Mouse (Mus musculus): ENCODE results near the gene Nyx.
A peak's percentile ranks its signal among the peaks of the same experiment; 100 is the strongest.
"Not testable (repeated sequence)": the region's sequence is repeated elsewhere in the genome, so short reads cannot be mapped to it uniquely, and the experiment has no call there.

The Nyx gene

DNA sequence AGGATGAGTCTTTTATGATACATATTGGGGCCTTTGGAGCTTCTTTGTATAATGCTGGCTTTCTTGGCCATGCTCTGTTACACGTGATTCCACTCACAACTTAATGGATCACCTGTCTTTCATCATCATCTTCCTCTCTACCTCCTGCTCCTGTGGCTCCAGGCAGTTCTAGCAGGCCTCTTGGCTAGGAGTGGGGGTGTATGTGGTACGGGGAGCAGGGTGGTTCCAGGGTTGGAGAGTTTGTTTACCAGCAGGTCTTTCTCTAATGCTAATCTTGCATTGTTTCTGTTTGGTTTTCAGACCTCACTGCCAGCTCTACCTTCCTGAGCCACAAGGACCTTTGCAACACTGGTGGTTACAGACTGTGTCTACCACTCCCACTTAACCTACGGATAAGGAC, at the start of gene Nyx:
TSS of gene Nyx (plus strand) at position 301 of the 400 bp plus-strand sequence.
- Histone ChIP-seq H3K27me3 (ENCODE audit: control insufficient read depth, insufficient read depth, low read length, poor library complexity, severe bottlenecking) (no peaks in the 10 kb centered on the region), H3K36me3 (ENCODE audit: control insufficient read depth, insufficient read depth, low read length, poor library complexity, severe bottlenecking) (no peaks in the 10 kb centered on the region)
- no peak for DNase-seq (ENCODE audit: low read depth, low spot score)

DNA sequence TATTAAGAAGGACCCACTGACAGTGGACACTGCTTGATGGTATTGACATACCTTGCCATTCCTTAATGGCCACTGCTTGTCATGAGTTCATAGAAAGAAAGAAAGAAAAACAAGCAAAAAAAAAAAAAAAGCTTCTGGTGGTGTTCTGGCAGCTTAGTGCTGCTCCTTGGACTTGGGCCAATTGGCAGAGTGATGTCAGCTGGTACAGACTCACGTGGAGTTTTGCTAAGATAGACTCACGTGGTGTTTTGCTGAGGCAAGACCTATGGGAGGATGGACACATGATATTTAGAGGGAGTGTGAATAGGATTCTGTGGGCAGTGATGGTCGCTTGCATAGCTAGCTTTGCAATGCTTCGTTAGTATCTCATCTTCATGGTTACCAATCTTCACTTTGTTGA, 43.9 kb upstream of the Nyx start:
- H3K36me3 ChIP-seq (ENCODE audit: control insufficient read depth, insufficient read depth, low read length, poor library complexity, severe bottlenecking) = no peaks in the 10 kb centered on the region
- peak; percentile 1 for DNase-seq (ENCODE audit: low read depth, low spot score)
- H3K27me3 ChIP-seq (ENCODE audit: control insufficient read depth, insufficient read depth, low read length, poor library complexity, severe bottlenecking) = no peaks in the 10 kb centered on the region

DNA sequence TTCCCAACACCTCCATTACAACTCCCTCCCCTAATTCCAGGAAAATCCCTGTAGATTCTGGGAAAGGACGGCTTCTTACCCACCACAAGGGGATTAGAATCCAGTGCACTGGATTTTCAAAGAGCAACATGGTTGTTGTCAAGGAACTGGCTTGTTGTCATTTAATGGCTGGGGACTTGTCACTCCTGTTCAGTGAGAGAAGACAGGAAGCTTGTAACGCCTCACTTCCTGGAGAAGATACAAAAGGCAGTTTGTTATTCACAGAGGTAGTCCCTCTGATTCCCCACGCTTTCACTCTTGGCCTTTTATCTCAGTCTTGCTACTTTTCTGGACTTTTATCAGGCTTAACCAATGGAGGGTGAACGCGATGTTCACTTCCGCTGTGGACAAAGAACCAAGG, 34.5 kb upstream of the Nyx start:
- no peak for DNase-seq (ENCODE audit: low read depth, low spot score)
- Histone ChIP-seq H3K36me3 (ENCODE audit: control insufficient read depth, insufficient read depth, low read length, poor library complexity, severe bottlenecking) (no peaks in the 10 kb centered on the region), H3K27me3 (ENCODE audit: control insufficient read depth, insufficient read depth, low read length, poor library complexity, severe bottlenecking) (no peaks in the 10 kb centered on the region)

DNA sequence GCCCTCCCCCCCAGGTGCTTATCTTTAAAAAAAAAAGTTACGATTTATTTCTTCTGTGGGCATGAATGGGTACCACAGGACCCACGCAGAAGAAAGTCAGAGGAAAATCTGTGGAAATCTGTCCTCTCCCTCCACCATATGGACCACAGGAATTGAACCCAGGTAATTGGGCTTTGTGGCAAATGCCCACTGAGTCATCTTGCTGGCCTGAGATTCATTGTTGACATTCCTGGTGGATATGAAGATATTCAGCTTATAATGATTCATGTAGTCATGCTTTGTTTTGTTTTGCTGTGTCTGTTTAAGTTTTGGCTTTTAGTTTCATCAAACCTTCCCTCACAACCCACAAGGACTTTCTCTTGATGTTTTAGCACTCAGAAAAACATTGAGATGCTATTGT, 29.9 kb upstream of the Nyx start:
- not testable (repeated sequence) for DNase-seq (ENCODE audit: low read depth, low spot score); H3K36me3 ChIP-seq (ENCODE audit: control insufficient read depth, insufficient read depth, low read length, poor library complexity, severe bottlenecking)

DNA sequence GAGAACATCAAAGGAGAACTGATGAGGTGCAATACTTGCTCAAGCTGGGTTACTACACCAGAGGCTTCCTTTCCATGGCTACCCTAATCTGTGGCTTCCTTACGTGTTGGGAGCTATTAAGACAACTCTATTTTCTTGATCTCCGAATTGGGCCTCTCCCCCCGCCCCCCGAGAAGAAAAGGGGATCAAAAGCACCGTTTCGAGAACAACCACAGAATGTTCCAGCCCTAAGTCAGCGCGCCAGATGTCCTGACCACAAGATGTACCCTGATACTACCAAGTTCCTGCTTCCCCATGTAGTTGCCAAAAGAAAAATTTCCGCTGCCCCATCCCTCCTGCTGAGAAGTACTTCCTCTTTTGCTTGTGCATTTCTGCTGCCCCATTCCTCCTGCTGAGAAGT, 9.4 kb upstream of the Nyx start:
- DNase-seq (ENCODE audit: low read depth, low spot score) = peak; percentile 15
- H3K27me3 ChIP-seq (ENCODE audit: control insufficient read depth, insufficient read depth, low read length, poor library complexity, severe bottlenecking); H3K36me3 ChIP-seq (ENCODE audit: control insufficient read depth, insufficient read depth, low read length, poor library complexity, severe bottlenecking): not testable (repeated sequence)

More for the DNA sequence above, 29.9 kb upstream of the Nyx start:
- H3K27me3 ChIP-seq (ENCODE audit: control insufficient read depth, insufficient read depth, low read length, poor library complexity, severe bottlenecking) = not testable (repeated sequence)

DNA sequence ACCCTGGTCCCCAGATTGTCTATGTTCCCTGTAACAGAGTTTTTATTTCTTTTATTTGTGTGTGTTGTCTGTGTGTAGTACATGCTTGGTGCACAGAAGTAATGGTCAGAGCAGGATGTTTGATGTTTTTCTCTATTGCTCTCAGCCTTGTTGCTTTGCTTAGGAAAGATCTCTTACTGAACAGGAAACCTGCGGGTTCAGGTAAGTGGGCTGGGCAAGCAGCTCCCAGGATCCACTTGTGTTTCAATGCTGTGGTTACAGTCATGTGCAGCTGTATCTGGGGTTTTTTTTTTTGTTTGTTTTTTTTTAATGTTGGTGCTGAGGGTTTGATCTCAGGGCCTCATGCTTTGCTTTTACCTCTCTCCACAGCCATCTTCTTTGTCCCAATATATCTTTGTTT, 7.1 kb upstream of the Nyx start:
- H3K36me3 ChIP-seq (ENCODE audit: control insufficient read depth, insufficient read depth, low read length, poor library complexity, severe bottlenecking) = no peaks in the 10 kb centered on the region
- no peak for DNase-seq (ENCODE audit: low read depth, low spot score)
- no peaks in the 10 kb centered on the region for H3K27me3 ChIP-seq (ENCODE audit: control insufficient read depth, insufficient read depth, low read length, poor library complexity, severe bottlenecking)

DNA sequence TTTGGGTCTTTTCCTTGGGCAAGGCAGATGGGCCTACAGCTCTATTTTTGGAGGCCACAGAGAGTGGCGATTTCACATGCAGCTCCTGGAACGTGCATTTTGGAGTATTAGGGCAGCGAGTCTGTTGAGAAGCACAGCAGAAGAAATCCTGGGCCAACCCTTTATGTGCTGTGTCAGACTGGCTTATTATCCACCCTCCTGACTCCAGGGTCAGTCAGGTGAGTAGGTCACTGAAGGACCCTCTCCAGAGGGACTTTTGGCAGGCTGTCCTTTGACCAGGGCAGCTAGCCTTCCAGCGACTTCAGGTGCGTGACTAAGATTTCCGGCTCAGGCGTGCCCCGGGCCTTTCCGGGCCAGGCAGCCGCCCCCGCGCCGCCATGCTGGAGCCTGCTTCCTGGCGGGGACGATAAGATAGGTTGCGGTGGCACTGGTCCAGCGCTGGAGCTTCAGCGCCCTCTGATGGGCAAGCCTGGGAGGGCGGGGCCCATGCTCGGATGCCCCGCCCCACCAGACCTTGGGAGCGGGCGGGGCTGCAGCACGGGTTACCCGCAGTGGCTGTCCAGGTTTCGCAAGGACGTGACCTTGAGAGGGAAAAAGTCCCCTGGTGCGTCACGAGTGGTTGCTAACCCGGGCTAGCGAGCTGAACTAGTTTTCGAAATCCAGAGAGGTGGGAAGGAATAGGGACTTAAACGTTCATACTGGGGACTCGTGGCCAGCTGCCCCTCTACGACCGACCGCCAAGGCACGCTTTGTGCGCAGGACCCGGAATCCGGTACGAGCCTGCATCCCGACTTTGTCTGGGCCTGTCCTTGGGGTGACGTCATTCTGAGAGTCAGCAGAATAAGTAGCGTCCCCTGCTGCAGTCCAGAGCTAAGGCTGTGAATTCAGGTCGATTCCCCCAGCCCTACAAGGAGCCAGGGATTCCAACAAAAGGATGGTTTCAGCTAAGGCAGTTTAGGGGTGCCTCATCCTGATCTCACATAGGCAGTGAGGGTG, 4.3 kb upstream of the Nyx start:
- peak; percentile 91 for DNase-seq (ENCODE audit: low read depth, low spot score)
- Histone ChIP-seq H3K36me3 (ENCODE audit: control insufficient read depth, insufficient read depth, low read length, poor library complexity, severe bottlenecking) (no peaks in the 10 kb centered on the region), H3K27me3 (ENCODE audit: control insufficient read depth, insufficient read depth, low read length, poor library complexity, severe bottlenecking) (no peaks in the 10 kb centered on the region)

DNA sequence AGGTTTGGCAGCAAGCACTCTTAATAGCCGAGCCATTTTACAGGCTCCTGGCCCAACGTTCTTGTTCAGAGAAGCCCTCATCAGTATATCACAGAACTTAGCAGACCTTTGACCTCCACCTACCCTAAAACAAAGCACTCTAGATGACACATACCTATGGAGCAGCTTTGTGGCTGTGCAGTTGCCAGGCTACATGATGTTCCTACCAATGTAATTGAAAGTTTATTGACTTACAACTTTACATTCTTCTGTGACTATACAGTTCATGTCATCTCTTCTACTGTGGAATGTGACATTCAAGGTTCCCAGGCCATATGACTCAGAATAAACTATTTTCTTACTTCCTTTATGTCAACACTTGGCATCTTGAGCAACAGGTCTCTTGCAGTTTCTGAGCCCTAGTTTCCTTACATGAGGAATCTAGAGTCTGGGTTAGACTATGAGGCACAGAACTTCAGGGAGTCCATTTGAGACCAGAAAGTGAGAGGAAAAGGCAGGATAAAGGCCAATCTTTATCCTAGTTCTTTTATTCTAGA, 2.9 kb upstream of the Nyx start:
- Histone ChIP-seq H3K27me3 (ENCODE audit: control insufficient read depth, insufficient read depth, low read length, poor library complexity, severe bottlenecking) (no peaks in the 10 kb centered on the region), H3K36me3 (ENCODE audit: control insufficient read depth, insufficient read depth, low read length, poor library complexity, severe bottlenecking) (no peaks in the 10 kb centered on the region)
- no peak for DNase-seq (ENCODE audit: low read depth, low spot score)

DNA sequence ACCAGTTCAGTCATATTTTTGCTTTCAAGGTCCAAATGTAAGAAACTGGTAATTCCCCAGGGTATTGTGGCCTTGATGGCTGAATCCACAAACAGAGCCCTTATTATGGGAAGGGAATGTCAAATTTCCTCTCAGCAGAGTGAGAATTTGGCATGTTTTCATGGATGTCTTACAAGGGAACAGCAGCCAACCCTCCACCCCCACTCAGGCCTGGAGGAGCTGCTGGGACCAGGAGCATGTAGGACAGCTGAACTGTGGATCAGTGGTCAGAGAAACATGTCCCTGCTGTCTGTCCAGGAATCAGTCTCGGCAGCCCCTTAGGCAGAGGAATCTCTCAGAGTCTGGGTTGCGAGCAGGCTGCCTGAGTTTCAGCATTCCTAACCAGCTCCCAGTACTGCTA, 771 bp downstream of the Nyx start:
- no peaks in the 10 kb centered on the region for H3K36me3 ChIP-seq (ENCODE audit: control insufficient read depth, insufficient read depth, low read length, poor library complexity, severe bottlenecking)
- no peaks in the 10 kb centered on the region for H3K27me3 ChIP-seq (ENCODE audit: control insufficient read depth, insufficient read depth, low read length, poor library complexity, severe bottlenecking)
- no peak for DNase-seq (ENCODE audit: low read depth, low spot score)

DNA sequence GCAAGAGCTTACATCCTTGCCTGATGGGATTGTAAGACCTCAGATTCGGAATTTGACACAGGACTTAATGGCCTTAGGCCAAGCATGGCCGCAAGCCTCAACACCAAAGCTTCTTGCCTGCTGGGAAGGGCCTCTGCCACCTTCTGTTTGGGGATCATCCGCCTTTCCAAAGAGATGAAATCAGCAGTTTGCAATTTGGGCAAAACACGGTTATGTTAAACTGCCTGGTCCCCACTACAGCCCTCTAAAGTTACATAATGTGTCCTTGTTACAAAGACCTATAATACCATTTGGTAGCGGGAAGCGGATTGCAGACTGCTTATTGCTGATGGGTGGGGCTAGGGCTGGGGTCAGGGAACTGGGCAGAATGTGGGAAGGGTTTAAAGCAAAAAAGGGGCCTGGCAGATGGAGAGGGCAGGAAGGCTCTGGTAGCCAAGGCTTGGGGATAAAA, 1.2 kb downstream of the Nyx start:
- no peak for DNase-seq (ENCODE audit: low read depth, low spot score)
- no peaks in the 10 kb centered on the region for H3K27me3 ChIP-seq (ENCODE audit: control insufficient read depth, insufficient read depth, low read length, poor library complexity, severe bottlenecking)
- H3K36me3 ChIP-seq (ENCODE audit: control insufficient read depth, insufficient read depth, low read length, poor library complexity, severe bottlenecking) = no peaks in the 10 kb centered on the region

DNA sequence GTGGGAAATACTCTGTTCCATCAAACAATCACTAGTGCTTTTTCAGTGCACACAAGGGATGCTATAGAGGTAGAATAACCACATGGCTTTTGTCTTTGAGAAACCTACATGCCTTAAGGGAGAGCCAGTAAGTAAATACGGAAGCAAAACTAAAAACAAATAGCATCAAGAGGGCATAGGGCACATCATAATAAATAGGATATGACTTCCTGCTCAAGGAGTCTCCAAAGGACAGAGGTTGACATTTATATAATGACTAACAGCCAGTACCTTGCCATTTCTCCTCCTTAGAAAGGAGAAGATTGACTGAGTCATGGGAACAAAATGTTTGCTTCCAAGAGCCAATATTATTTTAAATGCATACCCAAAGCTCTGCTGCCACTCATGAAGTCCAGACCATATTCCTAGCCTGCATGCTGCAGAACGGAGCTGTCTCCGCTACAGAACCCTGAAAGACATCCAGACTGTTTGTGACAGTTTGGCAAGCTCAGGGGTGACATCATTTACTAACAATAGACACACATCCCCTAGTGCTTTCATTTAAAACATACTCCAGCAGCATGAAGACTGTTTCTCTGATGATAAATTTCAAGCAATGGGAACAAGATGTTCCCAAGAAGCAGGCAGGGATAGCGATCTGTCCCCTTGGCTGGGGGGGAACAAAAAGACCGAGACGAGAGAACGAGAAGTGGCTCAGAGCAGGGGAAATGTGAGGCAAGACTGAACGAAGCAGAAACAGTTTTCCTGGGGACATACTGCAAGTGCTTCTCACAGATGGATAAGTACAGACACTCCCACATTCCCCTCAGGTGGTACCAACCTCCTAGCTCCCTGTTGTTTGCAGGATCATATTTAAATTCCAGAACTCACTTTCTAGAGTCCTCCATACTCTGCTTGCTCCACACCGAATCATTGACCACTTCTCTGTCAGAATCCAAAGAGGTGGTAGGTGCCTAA, 3.5 kb downstream of the Nyx start:
- DNase-seq (ENCODE audit: low read depth, low spot score) = no peak
- Histone ChIP-seq H3K27me3 (ENCODE audit: control insufficient read depth, insufficient read depth, low read length, poor library complexity, severe bottlenecking) (no peaks in the 10 kb centered on the region), H3K36me3 (ENCODE audit: control insufficient read depth, insufficient read depth, low read length, poor library complexity, severe bottlenecking) (no peaks in the 10 kb centered on the region)

DNA sequence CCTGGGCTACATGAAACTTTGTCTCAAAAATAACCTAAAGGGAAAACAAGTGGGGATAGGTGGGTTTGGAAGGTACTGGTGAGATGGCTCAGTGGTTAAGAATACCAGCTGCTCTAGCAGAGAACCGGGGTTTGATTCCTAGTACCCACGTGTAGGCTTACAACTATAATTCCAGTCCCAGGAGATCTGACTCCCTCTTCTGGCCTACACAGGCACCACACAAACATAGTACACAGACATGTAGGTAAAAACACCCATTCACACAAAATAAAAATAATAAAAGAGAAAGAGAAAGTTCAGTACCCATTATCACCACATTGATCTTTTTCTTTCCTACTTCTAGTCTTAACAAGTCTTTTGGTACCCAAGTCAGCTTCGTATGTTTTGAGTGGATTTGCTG, 6.0 kb downstream of the Nyx start:
- DNase-seq (ENCODE audit: low read depth, low spot score) = no peak
- no peaks in the 10 kb centered on the region for H3K36me3 ChIP-seq (ENCODE audit: control insufficient read depth, insufficient read depth, low read length, poor library complexity, severe bottlenecking)
- H3K27me3 ChIP-seq (ENCODE audit: control insufficient read depth, insufficient read depth, low read length, poor library complexity, severe bottlenecking) = no peaks in the 10 kb centered on the region

DNA sequence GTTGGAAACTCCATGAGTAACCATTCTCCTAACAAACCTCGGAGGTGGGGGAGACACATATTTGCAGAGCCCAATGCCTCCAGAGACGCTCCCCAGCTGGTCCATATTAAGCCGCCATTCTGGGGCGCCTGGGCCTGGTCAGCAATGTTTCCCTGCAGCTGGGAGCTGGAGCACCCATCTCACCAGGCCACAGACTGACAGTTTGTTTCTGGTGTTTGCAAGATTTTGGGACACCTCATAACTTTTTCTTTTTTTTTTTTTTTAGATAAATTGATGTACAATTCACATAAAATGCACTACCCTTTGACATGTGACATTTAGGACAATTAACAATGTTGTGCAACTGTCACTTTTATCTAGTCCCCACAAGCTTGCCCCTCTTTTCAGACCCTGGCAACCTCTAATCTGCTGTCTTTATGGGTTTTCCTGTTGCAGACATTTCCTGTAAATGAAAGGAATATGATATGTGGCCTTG, 6.9 kb downstream of the Nyx start:
- no peak for DNase-seq (ENCODE audit: low read depth, low spot score)
- Histone ChIP-seq H3K27me3 (ENCODE audit: control insufficient read depth, insufficient read depth, low read length, poor library complexity, severe bottlenecking) (no peaks in the 10 kb centered on the region), H3K36me3 (ENCODE audit: control insufficient read depth, insufficient read depth, low read length, poor library complexity, severe bottlenecking) (no peaks in the 10 kb centered on the region)

DNA sequence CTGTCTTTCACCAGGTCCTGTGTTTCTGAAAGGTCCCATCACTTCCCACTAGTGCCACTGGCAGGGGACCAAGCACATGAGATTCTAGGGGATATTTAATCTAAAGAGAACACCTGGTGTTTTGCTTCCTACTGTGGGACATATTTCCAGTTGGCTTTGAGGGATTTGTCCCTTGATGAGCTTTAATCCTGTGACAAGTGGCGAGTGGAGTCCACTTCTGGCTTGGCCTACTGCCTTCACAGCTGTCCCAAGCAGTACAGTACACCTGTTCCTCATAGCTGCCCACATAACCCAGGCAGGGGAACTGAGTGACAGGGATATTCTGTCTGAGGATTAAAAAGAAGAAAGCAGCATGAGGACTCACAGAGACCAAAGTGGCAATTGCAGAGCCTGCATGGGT, 9.5 kb downstream of the Nyx start:
- H3K36me3 ChIP-seq (ENCODE audit: control insufficient read depth, insufficient read depth, low read length, poor library complexity, severe bottlenecking) = no peaks in the 10 kb centered on the region
- H3K27me3 ChIP-seq (ENCODE audit: control insufficient read depth, insufficient read depth, low read length, poor library complexity, severe bottlenecking) = no peaks in the 10 kb centered on the region
- DNase-seq (ENCODE audit: low read depth, low spot score) = no peak

Data from splenic B cell, adult 2 months (primary cell).